Mouse (Mus musculus) heart, postnatal 0 days (tissue): ENCODE data around the gene Agpat1. TPM values are rescaled to one million over a fixed set of nuclear protein-coding genes. Genes with fewer than 3 reads are reported as not detected.

Source experiments
- ATAC-seq: fragments of 200-750 bp; cut with Nextera tagmentation; 2 replicates; pipeline ENCODE4 v1.8.0; 2017; ENCODE audit warnings: low read depth, moderate number of reproducible peaks, moderate library complexity; ENCODE audit not compliant: insufficient read depth
- DNase-seq: peaks from one replicate; pipeline ENCODE4 v3.0.0-alpha.2; 2016; ENCODE audit warnings: low spot score
- H3K27ac ChIP-seq: fragments of 300-500 bp; sonication (generic); 2 replicates; pipeline ENCODE4 v1.5.1; 2014; ENCODE audit warnings: low read depth, mild to moderate bottlenecking
- H3K27me3 ChIP-seq: fragments of 300-500 bp; sonication (generic); 2 replicates; pipeline ENCODE4 v1.6.1; 2014; ENCODE audit warnings: low read length, mixed read lengths; ENCODE audit not compliant: control insufficient read depth, insufficient read depth
- H3K36me3 ChIP-seq: fragments of 300-500 bp; sonication (generic); replicated peaks from 2 replicates; pipeline ENCODE4 v1.6.1; 2014; ENCODE audit warnings: low read length, mixed read lengths; ENCODE audit not compliant: control insufficient read depth, insufficient read depth
- H3K4me1 ChIP-seq: fragments of 300-500 bp; sonication (generic); 2 replicates; pipeline ENCODE4 v1.6.1; 2014; ENCODE audit warnings: antibody characterized with exemption; ENCODE audit not compliant: control insufficient read depth, insufficient read depth
- H3K4me2 ChIP-seq: fragments of 300-500 bp; sonication (generic); 2 replicates; pipeline ENCODE4 v1.6.1; 2014; ENCODE audit warnings: low read depth, mild to moderate bottlenecking, low read length, moderate library complexity
- H3K4me3 ChIP-seq: fragments of 300-500 bp; sonication (generic); 2 replicates; pipeline ENCODE4 v1.5.1; 2014; ENCODE audit warnings: low read depth, low read length
- H3K9ac ChIP-seq: fragments of 300-500 bp; sonication (generic); replicated peaks from 2 replicates; pipeline ENCODE4 v1.6.1; 2014; ENCODE audit warnings: low read depth, low read length, mixed read lengths
- H3K9me3 ChIP-seq: fragments of 300-500 bp; sonication (generic); replicated peaks from 2 replicates; pipeline ENCODE4 v1.6.1; 2016; ENCODE audit warnings: low read length; ENCODE audit not compliant: control insufficient read depth
- CTCF ChIP-seq: IDR thresholded peaks from 2 replicates; pipeline ENCODE4 v1.5.1; 2016; ENCODE audit warnings: antibody characterized with exemption, control low read depth, low read depth
- EP300 ChIP-seq: IDR thresholded peaks from 2 replicates; pipeline ENCODE4 v1.6.1; 2016; ENCODE audit warnings: antibody characterized with exemption, low read depth
- WGBS: fragments of 180-500 bp; shearing (Covaris S2); extraction: QIAGEN DNeasy Blood & Tissue Kit; methylation state at CpG from one replicate; pipeline ENCODE4 v1.1.7; 2014; 5-methylcytosine and 5-hydroxymethylcytosine counted together
- polyA plus RNA-seq: library from polyadenylated mRNA; unstranded; fragments of >200 nt; fragmentation: Nextera tagmentation; extraction: Ambion mirVana; gene quantifications from 2 replicates; pipeline ENCODE4 v1.2.1, GENCODE M21; 2015
- total RNA-seq: library from RNA; depleted of rRNA; stranded (reverse); fragments of >200 nt; gene quantifications from 2 replicates; pipeline ENCODE4 v1.2.3, GENCODE M21; 2014; ENCODE audit warnings: low replicate concordance

The Agpat1 gene
- total and polyA plus RNA-seq, 2 experiments from 2014 or later: 39.6 to 112 TPM

DNA sequence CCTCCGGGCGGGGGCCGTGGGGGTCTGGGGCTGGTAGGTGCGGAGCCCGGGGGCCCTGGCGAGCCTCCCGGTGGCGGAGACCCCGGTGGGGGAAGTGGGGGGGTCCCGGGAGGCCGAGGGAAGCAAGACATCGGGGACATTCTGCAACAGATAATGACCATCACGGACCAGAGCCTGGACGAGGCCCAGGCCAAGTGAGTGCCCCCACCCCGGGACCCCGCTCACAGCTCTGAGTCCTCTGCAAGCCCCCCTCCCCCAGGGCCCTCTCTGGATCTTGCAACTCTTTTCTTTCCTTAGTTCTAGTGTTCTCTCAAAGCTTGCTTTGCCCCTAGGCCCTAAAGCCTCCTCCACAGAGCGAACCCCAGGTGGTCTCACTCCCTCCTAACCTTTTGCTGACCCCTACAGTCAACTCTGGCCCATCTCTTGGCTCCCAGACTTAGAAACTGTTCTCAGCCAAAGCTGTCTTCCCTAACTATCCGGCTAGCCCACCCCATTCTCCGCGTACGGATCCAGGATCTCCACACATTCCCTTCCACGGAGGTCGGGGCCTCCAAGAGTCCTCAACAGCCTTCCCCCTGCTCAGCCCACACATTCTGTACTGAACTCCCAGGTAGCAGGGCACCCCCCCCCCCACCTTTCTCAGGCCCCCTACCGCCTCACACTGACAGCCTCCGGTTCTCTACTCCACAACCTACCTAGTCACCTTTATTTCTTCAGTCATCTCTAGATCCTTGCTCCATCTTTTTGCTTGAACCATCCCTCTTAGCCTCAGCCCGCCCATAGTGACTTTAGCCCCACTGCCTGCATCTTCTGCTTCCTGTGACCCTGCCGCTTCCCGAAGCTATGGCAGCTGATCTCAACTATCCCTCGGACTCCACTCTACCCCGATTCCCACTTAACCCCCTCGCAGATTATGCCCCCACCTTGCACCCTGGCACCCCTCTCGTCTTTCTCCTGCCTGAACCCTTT lies 11.2 kb upstream of the Agpat1 start:
- ATAC-seq (no peak), DNase-seq (no peak)
- Histone ChIP-seq H3K4me3 (peak overlapping the region; percentile 87), H3K36me3 (peaks cover 24% of the 10 kb centered on the region), H3K4me2 (peak overlapping the region; percentile 79), H3K4me1 (peaks cover 36% of the 10 kb centered on the region), H3K27me3 (no peaks in the 10 kb centered on the region), H3K9ac (peak overlapping the region; percentile 91), H3K27ac (peak overlapping the region; percentile 93), H3K9me3 (no peaks in the 10 kb centered on the region)
- WGBS: 1% methylated on average over 30 of the region's 32 CpGs
- TF ChIP-seq CTCF: no peak
- no peak for TF ChIP-seq EP300

GRCm38 (mm10) chr17:34593752-34594525 lies 10.1 kb upstream of the Agpat1 start:
- no peaks in the 10 kb centered on the region for H3K9me3 ChIP-seq

DNA sequence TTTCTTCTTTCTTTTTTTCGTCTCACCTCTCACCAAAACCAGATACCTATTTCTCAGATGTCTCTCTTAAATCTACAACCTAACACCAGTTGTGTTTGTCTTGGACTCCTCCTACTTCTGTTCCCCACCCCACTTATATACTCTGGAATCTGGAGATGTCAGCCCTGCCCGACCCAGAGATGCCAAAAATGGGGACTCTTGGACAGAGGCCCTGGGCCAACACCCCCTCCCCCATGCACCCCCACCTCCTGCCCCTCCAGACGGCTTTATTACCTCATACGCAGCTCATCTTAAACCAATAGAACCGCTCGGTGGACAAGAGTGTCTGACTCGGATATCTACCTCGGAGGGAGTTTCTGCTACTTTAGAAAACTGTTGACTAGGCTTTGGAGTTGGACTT lies 8.0 kb upstream of the Agpat1 start:
- Histone ChIP-seq H3K4me1 (peaks cover 20% of the 10 kb centered on the region), H3K4me3 (no peak overlapping the region), H3K36me3 (peaks cover 36% of the 10 kb centered on the region), H3K27ac (no peak overlapping the region), H3K27me3 (no peaks in the 10 kb centered on the region), H3K9ac (no peak overlapping the region), H3K9me3 (no peaks in the 10 kb centered on the region), H3K4me2 (no peak overlapping the region)
- 66% methylated on average over 8 of the region's 8 CpGs for WGBS
- ATAC-seq (no peak), DNase-seq (no peak)
- TF ChIP-seq CTCF (no peak), EP300 (no peak)

More at GRCm38 (mm10) chr17:34593752-34594525, 10.1 kb upstream of the Agpat1 start:
- WGBS: 58% methylated on average over 33 of the region's 34 CpGs
- peak overlapping the region; percentile 87 for H3K4me3 ChIP-seq
- H3K36me3 ChIP-seq: peaks cover 24% of the 10 kb centered on the region
- H3K27me3 ChIP-seq: no peaks in the 10 kb centered on the region
- TF ChIP-seq EP300: no peak
- no peak for TF ChIP-seq CTCF
- peak overlapping the region; percentile 79 for H3K4me2 ChIP-seq
- H3K9ac ChIP-seq: peak overlapping the region; percentile 91; the same call in 1 of the 2 replicates
- ATAC-seq (no peak), DNase-seq (no peak)
- peaks cover 26% of the 10 kb centered on the region for H3K4me1 ChIP-seq
- peak overlapping the region; percentile 93 for H3K27ac ChIP-seq

GRCm38 (mm10) chr17:34597566-34598095 lies 6.4 kb upstream of the Agpat1 start, which contains the start of gene Ager:
Ager (plus strand) TSS chr17:34597862.
- Histone ChIP-seq H3K4me1 (peaks cover 19% of the 10 kb centered on the region), H3K36me3 (peaks cover 43% of the 10 kb centered on the region), H3K9ac (0 out of 2 replicates have a peak within 1 kb of the TSS, but pooled peaks have one; percentile 30), H3K27ac (no peak within 1 kb of the TSS), H3K27me3 (no peaks in the 10 kb centered on the region), H3K9me3 (no peaks in the 10 kb centered on the region), H3K4me2 (no peak within 1 kb of the TSS), H3K4me3 (no peak within 1 kb of the TSS)
- 11% methylated on average over 6 of the region's 6 CpGs for WGBS
- ATAC-seq (no peak), DNase-seq (no peak)
- TF ChIP-seq EP300: no peak
- TF ChIP-seq CTCF: no peak

- no peak for ATAC-seq
- peaks cover 37% of the 10 kb centered on the region for H3K36me3 ChIP-seq
- no peaks in the 10 kb centered on the region for H3K27me3 ChIP-seq
- no peak for TF ChIP-seq EP300
- no peak for TF ChIP-seq CTCF
- peaks cover 13% of the 10 kb centered on the region for H3K4me1 ChIP-seq
- WGBS: 72% methylated on average over 9 of the region's 9 CpGs
- no peak overlapping the region for H3K27ac ChIP-seq
- H3K4me3 ChIP-seq: no peak overlapping the region
- no peak overlapping the region for H3K4me2 ChIP-seq
- H3K9me3 ChIP-seq: no peaks in the 10 kb centered on the region
- no peak for DNase-seq
- no peak overlapping the region for H3K9ac ChIP-seq
Observed at GRCm38 (mm10) chr17:34599891-34600290, 4.2 kb upstream of the Agpat1 start.
